Mouse (Mus musculus) liver, embryonic 14.5 days (tissue): Measurements from ENCODE around the gene Polh.

Experiments used
- CTCF ChIP-seq: IDR thresholded peaks from 2 replicates; pipeline ENCODE4 v1.5.1; 2016; ENCODE audit warnings: antibody characterized with exemption, low read depth, control low read depth
- EP300 ChIP-seq: IDR thresholded peaks from 2 replicates; pipeline ENCODE4 v1.6.1; 2016; ENCODE audit warnings: antibody characterized with exemption, low read depth

DNA sequence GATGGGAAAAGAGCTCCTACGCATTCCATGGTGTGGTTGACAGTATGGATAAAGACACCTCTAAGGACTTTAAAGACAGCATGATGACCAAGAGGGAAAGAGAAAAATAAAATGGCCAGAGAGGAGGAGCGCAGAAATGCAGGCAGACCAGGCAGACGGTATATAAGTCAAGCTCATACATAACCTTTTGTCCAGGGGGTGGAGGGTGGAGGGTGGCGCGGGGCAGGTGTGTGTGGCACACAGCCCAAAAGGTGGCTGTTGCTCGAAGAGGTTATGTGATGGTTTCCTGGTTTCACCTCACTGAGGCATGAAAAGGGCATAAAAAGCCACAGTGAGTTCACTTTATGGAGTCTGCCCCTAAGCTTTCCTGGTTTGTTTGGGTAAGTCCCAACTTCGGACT lies 39.9 kb downstream of the Polh start:
- no peak for TF ChIP-seq EP300
- TF ChIP-seq CTCF = no peak
